Mouse (Mus musculus) B cell, adult 2 months (primary cell): Measurements from ENCODE around the gene Hsd17b3.

Experiments
- DNase-seq, 2 experiments: peaks; one replicate each; pipeline ENCODE4 v3.0.0; 2022

Hsd17b3 gene

GRCm38 (mm10) chr13:64018586-64019141 lies 70.4 kb downstream of the Hsd17b3 start:
- no peak for DNase-seq

DNA sequence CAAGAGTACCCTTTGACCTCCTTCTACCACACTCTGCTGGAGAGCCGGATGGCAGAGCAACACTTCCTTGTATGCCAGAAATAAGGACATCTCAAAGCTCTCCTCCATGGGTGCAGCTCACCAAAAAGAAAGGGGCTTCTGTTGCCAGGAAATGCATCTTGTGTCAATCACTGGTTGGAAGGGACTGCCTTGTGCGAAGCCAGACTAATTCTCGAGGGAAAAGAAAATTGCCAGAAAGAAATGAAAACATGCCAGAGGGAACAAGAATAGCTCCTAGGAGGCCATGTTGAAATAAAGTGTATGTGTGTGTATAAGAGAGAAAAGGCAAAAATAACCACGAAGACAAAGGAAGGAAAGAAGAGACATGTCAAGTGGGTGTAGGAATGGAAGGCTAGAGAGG lies 73.0 kb downstream of the Hsd17b3 start:
- DNase-seq = no peak

DNA sequence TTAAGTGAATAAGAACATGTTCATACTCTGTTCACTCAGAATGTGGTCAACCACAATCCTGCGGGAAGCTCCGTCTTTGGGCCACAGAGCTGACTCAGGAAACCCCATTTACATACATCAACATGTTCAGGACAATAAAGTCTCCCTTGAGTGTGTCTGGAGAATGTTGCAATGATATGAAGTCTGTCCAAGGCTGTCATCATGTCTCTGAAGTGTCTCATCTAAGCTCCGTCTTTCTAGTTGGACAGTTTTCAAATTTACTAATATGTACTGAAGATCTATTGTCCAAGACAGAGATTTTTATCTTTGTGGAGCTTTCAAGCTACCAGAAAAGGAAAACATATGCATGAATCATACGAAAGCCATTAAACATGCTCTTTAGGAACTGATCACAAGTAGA lies 77.9 kb downstream of the Hsd17b3 start:
- DNase-seq = no peak
